Mouse (Mus musculus): ENCODE results near the gene Hmgb2.

DNA sequence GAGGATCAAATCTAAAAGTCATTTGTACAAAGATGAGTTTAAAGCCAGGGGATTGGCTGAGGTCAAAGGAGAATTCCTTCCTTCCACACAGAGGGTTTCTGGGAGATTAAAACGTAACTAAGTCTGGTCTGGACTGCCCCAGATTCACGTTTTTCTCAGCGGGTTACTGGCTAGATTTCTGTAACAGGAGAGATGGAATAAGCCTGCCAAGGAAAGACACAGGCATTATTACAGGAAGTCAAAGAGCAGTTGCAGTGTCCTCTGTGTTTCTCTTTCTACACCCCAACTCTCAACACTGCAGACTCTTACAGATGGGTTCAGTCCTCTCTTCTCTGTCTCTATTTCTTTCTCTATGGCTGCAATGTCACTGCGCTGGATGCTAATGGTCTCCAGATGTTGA lies 22.8 kb downstream of the Hmgb2 start:
- no peak for TF ChIP-seq TAL1 (IDR thresholded peaks at IDR 0.05; ENCODE audit: low read length)
- TF ChIP-seq GATA1 (IDR thresholded peaks at IDR 0.05; ENCODE audit: low read length), result no peak

Measured in erythroblast, embryonic 14.5 days (primary cell).